Mouse (Mus musculus) testis, adult 2 months (tissue): ENCODE measurements around the gene Ntsr1. TPM values are rescaled to one million over a fixed set of nuclear protein-coding genes. Genes with fewer than 3 reads are reported as not detected.

Source experiments
- H3K27ac ChIP-seq: fragments of 200-500 bp; 2 replicates; pipeline ENCODE4 v1.5.1; 2012; ENCODE audit warnings: low read depth, low read length; ENCODE audit not compliant: control insufficient read depth, insufficient read depth
- H3K27me3 ChIP-seq: fragments of 200-500 bp; 2 replicates; pipeline ENCODE4 v1.6.1; 2012; ENCODE audit warnings: mild to moderate bottlenecking, low read length, moderate library complexity; ENCODE audit not compliant: control insufficient read depth, insufficient read depth
- H3K36me3 ChIP-seq: fragments of 200-500 bp; 2 replicates; pipeline ENCODE4 v1.6.1; 2012; ENCODE audit warnings: mild to moderate bottlenecking, low read length; ENCODE audit not compliant: control insufficient read depth, insufficient read depth
- H3K4me1 ChIP-seq: fragments of 200-500 bp; 2 replicates; pipeline ENCODE4 v1.6.1; 2012; ENCODE audit warnings: low read length; ENCODE audit not compliant: control insufficient read depth, insufficient read depth
- H3K4me3 ChIP-seq: fragments of 200-500 bp; 2 replicates; pipeline ENCODE4 v1.5.1; 2012; ENCODE audit warnings: low read depth, mild to moderate bottlenecking, low read length, moderate library complexity, mixed read lengths; ENCODE audit not compliant: control insufficient read depth
- CTCF ChIP-seq: fragments of 200-500 bp; IDR thresholded peaks from 2 replicates; pipeline ENCODE4 v1.5.1; 2012; ENCODE audit warnings: low read depth, mild to moderate bottlenecking, inconsistent platforms, low read length, moderate library complexity; ENCODE audit not compliant: control insufficient read depth, insufficient read depth, insufficient replicate concordance
- POLR2A ChIP-seq: fragments of 200-500 bp; IDR thresholded peaks from 2 replicates; pipeline ENCODE4 v1.6.1; 2012; ENCODE audit warnings: low read depth, mild to moderate bottlenecking, inconsistent platforms, low read length, moderate library complexity; ENCODE audit not compliant: control insufficient read depth
- polyA plus RNA-seq: library from polyadenylated mRNA; depleted of rRNA; stranded (reverse); fragments of >200 nt; gene quantifications from 2 replicates; pipeline ENCODE4 v1.2.3, GENCODE M21; 2012; rRNA removed

Ntsr1 gene
- polyA plus RNA-seq = 0.43 and 0.55 TPM in 2 replicates

DNA sequence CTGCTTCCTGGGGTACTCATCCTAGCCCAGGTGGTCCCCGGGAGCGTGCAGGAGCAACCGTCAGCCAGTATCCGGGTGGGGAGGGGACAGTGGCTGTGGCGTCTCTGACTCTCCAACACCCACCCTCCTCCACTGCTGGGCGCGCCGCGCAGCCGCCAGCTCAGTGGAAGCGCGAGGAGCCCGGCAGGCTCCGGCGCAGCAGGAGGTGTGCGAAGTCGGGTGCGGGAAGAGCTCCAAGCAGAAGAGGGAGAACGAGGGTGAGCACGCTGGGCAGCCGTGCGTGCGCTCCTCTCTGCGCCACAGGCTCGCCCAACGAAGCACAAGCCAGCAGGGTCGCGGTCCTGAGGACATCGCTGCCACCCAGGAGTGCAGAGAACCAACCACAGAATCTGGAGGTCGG, at the start of gene Ntsr1:
Gene Ntsr1 (plus strand): TSS at position 236 of the 400 bp plus-strand sequence.
- Histone ChIP-seq H3K27me3 (no peaks in the 10 kb centered on the region), H3K4me1 (peaks cover 4% of the 10 kb centered on the region; the same call in 1 of the 2 replicates), H3K36me3 (no peaks in the 10 kb centered on the region), H3K4me3 (peak within 1 kb of the TSS; percentile 12), H3K27ac (no peak within 1 kb of the TSS)
- no peak for TF ChIP-seq CTCF
- no peak for TF ChIP-seq POLR2A

DNA sequence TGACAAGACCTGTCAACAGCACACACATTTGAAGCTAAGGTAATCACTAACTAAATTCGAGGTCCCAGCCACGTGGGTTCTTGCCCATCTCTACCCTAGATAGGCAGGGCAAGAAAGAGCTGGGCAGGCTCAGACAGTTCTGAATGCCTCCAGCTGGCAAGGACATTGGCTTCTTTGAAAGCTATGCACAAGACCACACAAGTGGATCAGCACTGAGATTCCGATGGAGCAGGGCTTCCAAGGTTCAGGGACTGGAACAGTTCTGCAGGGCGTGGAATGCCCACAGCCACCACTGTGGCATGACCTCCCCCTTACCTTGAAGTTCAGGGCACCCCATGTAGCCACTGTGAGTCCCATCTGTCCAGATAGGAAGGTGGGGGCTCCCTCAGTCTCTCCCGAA, 49.2 kb upstream of the Ntsr1 start:
- Histone ChIP-seq H3K4me1 (no peaks in the 10 kb centered on the region; the same call in 1 of the 2 replicates), H3K27me3 (no peaks in the 10 kb centered on the region), H3K36me3 (no peaks in the 10 kb centered on the region), H3K4me3 (no peak overlapping the region), H3K27ac (no peak overlapping the region)
- TF ChIP-seq POLR2A (no peak), CTCF (no peak)

DNA sequence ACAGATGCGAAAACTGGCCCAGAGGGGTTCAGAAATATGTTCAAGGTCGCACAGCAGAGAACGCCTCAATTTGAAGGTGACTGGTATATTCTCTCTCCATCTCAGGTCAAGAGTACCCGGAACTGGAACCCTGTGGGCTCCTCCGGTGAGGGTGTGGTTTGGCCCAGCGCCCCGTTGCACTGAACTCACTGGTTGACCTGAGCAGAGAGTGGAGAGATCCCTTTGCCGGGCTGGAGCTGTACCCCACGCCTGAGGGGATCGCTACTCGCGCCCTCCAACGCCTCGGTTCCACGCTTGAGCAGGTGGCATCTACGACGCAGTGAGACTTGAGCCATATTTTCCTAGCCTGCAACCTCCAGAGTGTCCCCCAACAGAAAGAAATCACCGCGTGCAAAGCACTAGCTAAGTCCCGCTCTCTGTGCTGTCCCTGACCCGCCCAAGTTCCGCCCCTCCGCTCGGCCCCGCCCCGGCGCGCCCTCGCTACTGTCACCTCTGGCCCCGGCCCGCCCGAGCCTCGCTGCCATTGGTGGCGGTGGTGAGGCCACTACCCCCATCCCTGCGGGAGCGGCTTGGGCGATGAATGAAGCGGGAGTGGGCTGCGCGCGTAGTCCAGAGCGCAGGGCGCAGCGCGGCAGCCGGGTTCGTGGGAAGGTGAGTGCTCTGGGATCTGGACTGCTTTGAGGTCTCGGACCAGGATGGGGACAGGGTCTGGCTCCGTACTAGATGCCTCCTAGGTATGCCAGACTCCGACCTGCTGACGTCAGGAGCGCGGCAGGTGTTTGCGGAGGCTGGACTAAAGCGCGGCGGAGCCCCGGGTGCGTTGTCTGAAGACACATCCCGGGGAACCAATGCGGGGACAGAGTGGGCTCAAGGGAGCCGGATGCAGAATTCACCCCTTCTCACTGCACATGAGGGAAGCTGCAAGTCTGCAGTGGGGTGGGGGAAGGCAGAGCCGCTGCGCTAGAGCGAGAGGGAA, 43.8 kb upstream of the Ntsr1 start, which contains the start of gene Slco4a1:
Gene Slco4a1 (plus strand): TSS at position 523 of the 976 bp plus-strand sequence.
- TF ChIP-seq POLR2A = no peak
- TF ChIP-seq CTCF = no peak
- Histone ChIP-seq H3K4me3 (peak within 1 kb of the TSS; percentile 28), H3K4me1 (peaks cover 6% of the 10 kb centered on the region), H3K36me3 (no peaks in the 10 kb centered on the region), H3K27ac (no peak within 1 kb of the TSS), H3K27me3 (no peaks in the 10 kb centered on the region)

DNA sequence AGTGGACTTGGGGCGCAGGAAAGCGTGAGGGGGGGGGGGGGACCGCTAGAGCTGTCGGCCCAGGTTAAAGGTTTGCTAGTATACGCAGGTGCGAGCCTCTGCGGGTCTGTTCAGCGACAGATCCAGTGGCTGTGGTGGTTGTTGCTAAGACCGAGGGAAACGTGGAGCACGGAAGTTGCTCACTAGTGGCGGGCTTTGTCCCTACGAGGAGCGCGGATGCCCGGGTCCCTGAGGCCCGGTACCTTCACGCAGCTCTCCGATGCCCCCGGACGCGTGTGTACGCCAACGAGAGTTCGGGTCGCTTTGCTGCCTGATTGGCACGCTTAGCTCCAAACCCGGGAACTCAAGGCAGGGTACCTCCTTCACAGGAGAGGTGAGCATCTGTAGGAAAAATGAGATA, 43.1 kb upstream of the Ntsr1 start:
- no peak overlapping the region for H3K27ac ChIP-seq
- no peaks in the 10 kb centered on the region for H3K27me3 ChIP-seq
- peaks cover 6% of the 10 kb centered on the region for H3K4me1 ChIP-seq

DNA sequence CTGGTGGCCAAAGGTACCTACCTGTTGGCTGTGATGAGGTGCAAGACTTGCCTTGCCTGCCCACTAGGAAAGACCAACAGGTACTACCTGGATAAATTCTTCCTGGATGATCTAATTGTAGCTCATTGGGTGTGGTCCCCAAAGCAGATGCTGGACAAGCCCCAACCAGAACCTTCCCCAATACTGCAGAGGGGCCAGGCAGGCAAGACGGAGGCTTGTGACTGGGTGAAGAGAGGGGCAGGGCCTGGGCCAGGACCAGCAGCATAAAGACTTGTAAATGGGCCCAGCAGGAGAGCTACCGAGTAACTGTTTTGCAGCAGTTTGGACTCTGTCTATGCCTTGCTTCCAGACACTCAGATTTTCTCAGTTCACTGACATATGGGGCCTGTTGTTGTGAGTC, 42.1 kb upstream of the Ntsr1 start:
- Histone ChIP-seq H3K36me3 (no peaks in the 10 kb centered on the region), H3K4me3 (no peak overlapping the region), H3K27ac (no peak overlapping the region), H3K4me1 (peaks cover 6% of the 10 kb centered on the region), H3K27me3 (no peaks in the 10 kb centered on the region)
- TF ChIP-seq POLR2A = no peak
- TF ChIP-seq CTCF = no peak

More for the DNA sequence above, 43.1 kb upstream of the Ntsr1 start:
- no peaks in the 10 kb centered on the region for H3K36me3 ChIP-seq
- TF ChIP-seq CTCF (no peak), POLR2A (no peak)
- H3K4me3 ChIP-seq = no peak overlapping the region; the same call in 1 of the 2 replicates

DNA sequence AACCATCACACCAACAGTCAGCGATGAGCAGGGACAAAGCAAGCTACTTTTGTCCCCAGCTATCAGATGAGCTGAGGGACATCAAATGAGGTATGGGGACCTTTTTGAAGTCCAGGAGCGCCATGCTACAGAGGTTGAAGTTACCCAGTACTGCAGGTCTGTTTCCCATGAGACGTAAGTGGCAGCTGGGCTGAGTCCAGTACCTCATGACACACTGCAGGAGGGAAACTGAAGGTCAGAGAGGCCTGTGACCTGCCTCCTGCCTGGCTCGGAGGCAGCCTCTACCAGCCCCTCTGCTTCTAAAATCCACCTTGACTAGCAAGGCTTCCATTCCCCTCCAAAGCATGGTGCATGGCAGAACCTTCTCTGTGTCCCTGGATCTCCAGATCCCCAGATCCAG, 40.3 kb upstream of the Ntsr1 start:
- Histone ChIP-seq H3K27ac (no peak overlapping the region), H3K4me3 (no peak overlapping the region), H3K4me1 (peaks cover 6% of the 10 kb centered on the region), H3K27me3 (no peaks in the 10 kb centered on the region), H3K36me3 (no peaks in the 10 kb centered on the region)
- TF ChIP-seq CTCF (no peak), POLR2A (no peak)

DNA sequence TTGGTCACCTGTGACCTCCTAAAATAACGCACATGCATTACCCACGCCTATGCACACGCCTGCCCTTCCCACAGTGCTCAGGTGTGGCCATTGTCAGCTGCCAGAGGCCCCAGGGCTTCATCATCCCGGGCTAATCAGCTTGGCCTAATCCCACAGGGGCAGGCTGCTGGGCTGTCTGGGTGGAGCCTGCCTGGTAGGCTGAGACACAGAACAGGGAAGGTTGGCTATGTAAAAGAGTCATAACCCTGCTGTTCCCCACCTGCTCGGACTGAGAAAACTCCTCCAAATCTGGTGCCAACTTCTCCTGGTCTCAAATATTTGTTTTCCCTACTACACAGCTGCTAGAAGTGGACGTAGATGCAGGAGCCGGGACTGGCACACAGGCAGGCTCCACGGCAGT, 39.0 kb upstream of the Ntsr1 start:
- Histone ChIP-seq H3K27me3 (no peaks in the 10 kb centered on the region), H3K4me1 (peaks cover 4% of the 10 kb centered on the region), H3K27ac (no peak overlapping the region), H3K4me3 (no peak overlapping the region), H3K36me3 (no peaks in the 10 kb centered on the region)
- TF ChIP-seq POLR2A (no peak), CTCF (no peak)
